Mouse (Mus musculus) heart, adult 18-20 months (tissue): Measurements from ENCODE around the gene Atp2a3. TPM values are rescaled to one million over a fixed set of nuclear protein-coding genes. Genes with fewer than 3 reads are reported as not detected.
A peak's percentile ranks its signal among the peaks of the same experiment; 100 is the strongest.

Source experiments
- DNase-seq, 2 experiments: peaks; one replicate each; pipeline ENCODE4 v3.0.0; 2021 to 2022; ENCODE audit warnings: mixed read lengths in 1 of 2
- total RNA-seq, 2 experiments: library from RNA; stranded (reverse); gene quantifications; 2 replicates each; pipeline ENCODE4 v1.2.3; 2021

Gene Atp2a3
- total RNA-seq, 2 experiments from 2014 or later, result 8.6 to 15.8 TPM

DNA sequence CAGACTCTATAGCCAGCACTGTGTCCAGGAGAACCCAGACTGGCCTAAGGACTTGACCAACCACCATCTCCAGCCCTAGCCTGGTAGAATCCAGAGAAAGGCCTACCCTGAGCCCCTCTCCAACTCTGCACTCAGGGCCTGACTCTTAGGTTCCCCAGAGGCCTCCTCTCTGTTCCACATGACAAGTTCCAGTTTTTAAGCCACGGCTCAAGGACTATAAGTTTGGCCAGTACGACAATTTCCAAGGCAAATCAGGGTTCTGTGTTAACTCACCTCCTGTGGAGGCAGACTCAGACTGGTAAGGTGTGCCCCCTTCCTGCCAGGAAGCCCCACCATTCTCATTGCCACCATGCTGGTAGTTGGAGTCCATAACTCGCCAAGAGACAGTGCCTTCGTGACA, 6.8 kb upstream of the Atp2a3 start:
- no peak for DNase-seq

DNA sequence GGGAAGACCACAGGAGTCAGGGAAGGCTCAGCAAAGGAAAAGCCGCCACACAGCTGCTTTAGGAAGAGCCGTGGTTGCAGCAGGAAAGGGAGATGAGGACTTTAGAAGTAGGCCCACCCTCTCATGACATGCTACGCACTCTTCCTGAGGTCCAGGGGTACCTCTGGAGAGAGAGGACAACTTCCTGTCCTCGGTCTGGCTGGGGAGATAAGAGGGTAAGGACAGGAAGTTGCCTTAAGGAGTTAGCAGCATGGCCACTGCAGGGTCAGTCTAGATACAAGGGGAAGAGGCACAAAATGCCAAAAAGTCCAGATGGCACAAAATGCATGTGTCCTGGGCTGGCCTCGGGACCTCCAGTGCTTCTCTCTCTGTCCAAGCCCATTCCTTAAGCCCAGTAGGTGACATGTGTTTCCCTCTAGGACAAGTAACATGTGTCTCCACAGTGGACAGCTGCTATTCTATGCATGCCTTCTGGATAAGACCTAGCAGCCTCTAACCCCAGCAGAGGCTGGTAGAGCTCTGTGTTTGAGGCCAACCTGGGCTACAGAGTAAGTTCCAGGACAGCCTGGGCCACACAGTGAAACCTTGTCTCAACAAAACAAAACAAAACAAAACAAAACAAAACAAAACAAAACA, 5.5 kb upstream of the Atp2a3 start:
- peak; percentile 35 to 51 for DNase-seq

DNA sequence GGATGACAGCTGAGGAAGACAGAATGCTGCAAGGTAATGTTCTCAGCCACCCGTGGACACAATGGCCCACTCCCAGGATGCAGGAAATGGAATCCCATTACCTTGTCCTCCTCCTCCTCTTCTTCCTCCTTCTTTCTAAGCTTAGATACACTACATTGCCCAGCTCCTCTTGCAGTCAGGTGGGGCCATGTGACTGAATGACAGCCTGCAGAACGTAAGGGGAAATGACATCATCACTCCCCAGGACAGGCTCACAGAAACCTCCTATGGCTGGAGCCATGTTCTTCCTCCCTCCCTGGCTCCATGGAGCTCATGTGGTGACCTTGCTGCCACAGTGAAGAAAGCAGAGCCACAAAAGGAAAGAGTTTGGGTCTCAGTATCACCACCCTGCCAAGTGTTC, 3.7 kb upstream of the Atp2a3 start:
- no peak for DNase-seq

- DNase-seq, result peak in 1 of 2 experiments; percentile 17
Observed at GRCm38 (mm10) chr11:72959924-72960679, 867 bp upstream of the Atp2a3 start.

- DNase-seq, result peak in 1 of 2 experiments; percentile 33
Observed at GRCm38 (mm10) chr11:72960723-72961071, 272 bp upstream of the Atp2a3 start.

- DNase-seq, result no peak
Observed at GRCm38 (mm10) chr11:72962378-72962777, 1.4 kb downstream of the Atp2a3 start.

DNA sequence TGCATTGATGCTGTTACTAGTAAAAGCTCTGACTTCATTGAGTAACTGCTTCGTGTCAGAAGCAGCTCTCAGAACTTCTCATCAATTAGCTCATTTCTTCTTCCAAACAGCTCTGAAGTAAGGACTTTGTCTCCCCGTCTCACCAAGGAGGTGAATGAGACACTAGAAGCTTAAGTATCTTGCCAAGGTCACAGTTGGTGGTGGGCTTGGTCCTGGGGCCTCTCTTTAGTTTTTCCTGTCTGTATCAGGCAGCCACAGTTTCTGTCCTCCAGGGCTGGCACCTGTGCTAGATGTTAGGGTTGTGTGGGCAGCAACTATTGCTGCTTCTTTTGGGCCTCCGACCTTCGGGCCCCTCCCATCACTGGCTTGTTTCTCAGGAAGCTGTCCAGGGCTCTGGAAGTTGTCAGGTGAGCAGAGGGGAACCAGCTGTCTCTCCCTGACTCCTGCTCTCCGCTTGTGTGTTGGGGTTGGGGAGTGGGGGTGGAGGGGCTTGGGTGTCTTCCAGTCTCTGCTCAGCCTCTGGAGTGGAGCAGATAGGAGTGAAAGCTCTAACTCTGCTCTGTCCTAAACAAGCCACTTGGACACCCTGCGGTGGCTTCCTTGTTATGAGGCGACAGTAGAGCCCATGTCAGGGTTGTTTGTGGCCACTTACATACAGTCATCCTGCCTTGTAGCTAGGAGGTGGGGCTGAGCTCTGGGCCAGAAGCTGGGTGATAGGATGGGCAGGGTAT, 2.3 kb downstream of the Atp2a3 start:
- DNase-seq, result no peak

- DNase-seq, result no peak
Observed at GRCm38 (mm10) chr11:72963789-72964294, 2.9 kb downstream of the Atp2a3 start.

- DNase-seq, result no peak
Observed at GRCm38 (mm10) chr11:72974995-72975503, 14.1 kb downstream of the Atp2a3 start.

GRCm38 (mm10) chr11:72982516-72982915, 21.5 kb downstream of the Atp2a3 start:
- no peak for DNase-seq

- no peak for DNase-seq
Observed at GRCm38 (mm10) chr11:72983283-72983682, 22.3 kb downstream of the Atp2a3 start.

DNA sequence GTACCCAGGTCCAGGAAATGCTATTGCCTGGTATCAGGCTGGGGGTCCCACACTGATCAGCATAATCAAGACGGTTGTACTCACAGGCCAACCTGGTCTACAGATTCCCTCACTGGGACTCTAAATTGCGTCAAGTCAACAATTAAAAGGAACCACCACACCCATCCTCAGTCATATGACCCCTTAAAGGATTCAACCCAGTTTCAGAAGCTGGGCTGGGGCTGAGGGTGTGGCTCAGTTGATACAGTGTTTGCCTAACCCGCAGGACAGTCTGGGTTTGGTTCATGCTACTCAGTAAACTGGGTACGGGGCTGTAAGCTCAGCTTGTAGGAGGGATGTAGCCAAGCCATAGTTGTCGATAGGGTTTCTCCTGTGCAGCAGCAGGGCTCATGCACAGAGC, 25.8 kb downstream of the Atp2a3 start:
- peak in 1 of 2 experiments; percentile 26 for DNase-seq

DNA sequence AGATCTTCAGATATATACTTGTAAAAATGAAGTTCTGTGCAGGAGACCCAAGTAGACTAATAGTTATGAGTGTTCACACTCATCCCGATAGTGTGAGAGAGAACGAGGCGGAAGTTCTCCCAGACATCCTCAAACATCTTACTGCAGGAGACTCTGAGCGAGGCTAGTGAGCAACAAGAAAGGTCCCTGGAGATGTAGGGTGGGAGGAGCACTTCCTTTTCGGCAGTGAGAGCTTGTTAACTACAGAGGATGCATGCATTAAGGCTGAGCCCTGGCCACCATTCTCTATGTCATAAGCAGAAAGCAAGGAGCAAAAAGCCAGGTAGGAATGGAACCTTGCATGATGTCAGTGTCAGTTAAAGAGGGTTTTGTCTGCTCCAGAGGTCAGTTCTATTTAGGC, 26.3 kb downstream of the Atp2a3 start:
- peak; percentile 44 to 56 for DNase-seq

GRCm38 (mm10) chr11:72987807-72988206, 26.8 kb downstream of the Atp2a3 start:
- DNase-seq, result no peak

- no peak for DNase-seq
Observed at GRCm38 (mm10) chr11:72989044-72989443, 28.1 kb downstream of the Atp2a3 start.

- no peak for DNase-seq
Observed at GRCm38 (mm10) chr11:72990688-72991087, 29.7 kb downstream of the Atp2a3 start.

DNA sequence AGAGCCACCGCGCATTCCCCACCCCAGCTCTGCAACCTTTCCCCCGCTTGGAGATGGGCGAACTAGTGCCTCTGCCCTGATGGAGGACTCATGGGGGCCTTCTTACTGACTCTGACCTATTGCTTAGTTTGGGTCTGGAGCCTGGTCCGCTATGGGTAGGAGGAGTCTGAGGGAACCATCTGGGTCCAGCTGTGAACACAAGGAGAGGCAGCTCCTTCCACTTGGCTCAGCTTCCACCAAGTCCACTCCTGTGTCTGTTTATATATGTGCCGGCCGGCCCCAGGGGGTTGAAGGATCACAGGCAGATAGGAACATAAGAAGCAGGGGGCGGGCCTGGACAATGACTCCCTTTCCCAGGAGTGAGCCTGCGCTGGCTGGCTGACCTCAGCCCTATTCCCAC, 31.0 kb downstream of the Atp2a3 start:
- DNase-seq, result peak; percentile 57 to 73

- DNase-seq, result peak in 1 of 2 experiments; percentile 31
Observed at GRCm38 (mm10) chr11:72996346-72996745, 35.4 kb downstream of the Atp2a3 start.

GRCm38 (mm10) chr11:72996781-72997180, 35.8 kb downstream of the Atp2a3 start:
- DNase-seq, result no peak

DNA sequence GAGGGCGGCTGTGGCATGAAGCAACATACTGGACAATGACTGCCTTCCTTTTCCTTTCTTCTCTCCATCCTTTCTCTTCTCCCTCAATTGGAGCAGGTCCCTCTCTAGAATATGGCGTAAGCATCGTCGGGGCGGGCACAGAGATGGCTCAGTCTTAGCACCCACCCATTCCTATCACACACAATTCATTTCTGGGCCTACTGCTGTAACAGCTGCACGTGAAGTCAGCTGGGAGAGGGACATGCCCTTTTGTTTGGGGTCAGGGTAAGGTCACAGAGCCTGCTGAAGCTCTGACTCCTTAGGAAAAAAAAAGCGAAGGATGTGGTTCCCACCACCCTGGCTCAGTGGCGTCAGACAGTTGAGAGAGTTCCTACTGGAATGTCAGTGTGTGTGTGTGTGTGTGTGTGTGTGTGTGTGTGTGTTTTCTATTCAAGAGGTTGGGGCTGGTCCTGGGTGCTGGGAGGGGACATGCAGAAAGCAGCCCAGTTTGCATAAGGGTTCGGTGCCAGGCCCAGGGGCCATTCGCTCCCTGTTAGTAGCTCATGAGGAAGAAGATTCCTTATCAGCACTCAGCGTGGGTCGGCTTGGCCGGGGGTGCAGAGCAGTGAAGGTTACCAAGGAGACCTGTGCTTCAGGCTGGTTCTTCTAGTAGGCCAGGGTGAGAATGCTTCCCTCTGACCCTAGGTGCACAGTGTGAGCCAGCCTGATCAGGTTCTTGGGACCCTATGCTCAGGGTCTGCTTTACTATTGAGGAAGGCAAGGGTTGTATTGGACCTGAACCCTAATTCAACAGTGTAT, 36.8 kb downstream of the Atp2a3 start:
- DNase-seq, result no peak

- no peak for DNase-seq
Observed at GRCm38 (mm10) chr11:72998771-72999170, 37.8 kb downstream of the Atp2a3 start, which contains the start of gene P2rx1. Gene P2rx1 (plus strand): TSS chr11:72999103.

GRCm38 (mm10) chr11:73001029-73001428, 40.1 kb downstream of the Atp2a3 start:
- peak; percentile 76 to 88 for DNase-seq
